Mouse (Mus musculus): ENCODE results near the gene Cmklr1. TPM values are rescaled to one million over a fixed set of nuclear protein-coding genes. Genes with fewer than 3 reads are reported as not detected.

Cmklr1 gene
- polyA plus RNA-seq, 1 experiment from 2014 or later: 1.2 TPM

GRCm38 (mm10) chr5:113580248-113580647 is 70.0 kb downstream of the Cmklr1 start:
- H3K4me2 ChIP-seq (ENCODE audit: low read length): no peak overlapping the region
- H3K4me3 ChIP-seq (ENCODE audit: low read length): no peak overlapping the region
- H3K4me1 ChIP-seq (ENCODE audit: control insufficient read depth, insufficient read depth, low read depth, low read length): peaks cover 2% of the 10 kb centered on the region
- no peak overlapping the region for H3K9ac ChIP-seq (ENCODE audit: low read depth, low read length)
- H3K36me3 ChIP-seq (ENCODE audit: control insufficient read depth, insufficient read depth, low read length): no peaks in the 10 kb centered on the region
- no peak overlapping the region for H3K27ac ChIP-seq (ENCODE audit: low read depth, low read length)
- no peaks in the 10 kb centered on the region for H3K27me3 ChIP-seq (replicated peaks; ENCODE audit: control insufficient read depth, insufficient read depth, low read length)
- WGBS: 58% methylated on average over 8 of the region's 8 CpGs
- H3K9me3 ChIP-seq (ENCODE audit: control insufficient read depth, low read length): no peaks in the 10 kb centered on the region
- no peak; the same call in 1 of the 2 replicates for ATAC-seq

- WGBS: 65% methylated on average over 4 of the region's 4 CpGs
- no peak overlapping the region for H3K4me3 ChIP-seq (ENCODE audit: low read length)
- H3K27ac ChIP-seq (ENCODE audit: low read depth, low read length): no peak overlapping the region
- ATAC-seq: no peak
- H3K9me3 ChIP-seq (ENCODE audit: control insufficient read depth, low read length): no peaks in the 10 kb centered on the region
- no peak overlapping the region for H3K4me2 ChIP-seq (ENCODE audit: low read length)
- H3K4me1 ChIP-seq (ENCODE audit: control insufficient read depth, insufficient read depth, low read depth, low read length): peaks cover 2% of the 10 kb centered on the region
- no peaks in the 10 kb centered on the region for H3K27me3 ChIP-seq (replicated peaks; ENCODE audit: control insufficient read depth, insufficient read depth, low read length)
- no peak overlapping the region for H3K9ac ChIP-seq (ENCODE audit: low read depth, low read length)
- H3K36me3 ChIP-seq (ENCODE audit: control insufficient read depth, insufficient read depth, low read length): no peaks in the 10 kb centered on the region
These were observed 71.1 kb downstream of the Cmklr1 start for GRCm38 (mm10) chr5:113579128-113579527.

GRCm38 (mm10) chr5:113578428-113578827 is 71.8 kb downstream of the Cmklr1 start:
- Histone ChIP-seq H3K4me2 (ENCODE audit: low read length) (no peak overlapping the region), H3K9ac (ENCODE audit: low read depth, low read length) (no peak overlapping the region), H3K27me3 (replicated peaks; ENCODE audit: control insufficient read depth, insufficient read depth, low read length) (no peaks in the 10 kb centered on the region), H3K4me3 (ENCODE audit: low read length) (no peak overlapping the region), H3K4me1 (ENCODE audit: control insufficient read depth, insufficient read depth, low read depth, low read length) (peaks cover 2% of the 10 kb centered on the region), H3K9me3 (ENCODE audit: control insufficient read depth, low read length) (no peaks in the 10 kb centered on the region), H3K36me3 (ENCODE audit: control insufficient read depth, insufficient read depth, low read length) (no peaks in the 10 kb centered on the region), H3K27ac (ENCODE audit: low read depth, low read length) (0 out of 2 replicates have a peak overlapping the region, but pooled peaks have one; percentile 2)
- ATAC-seq: no peak
- 56% methylated on average over 6 of the region's 6 CpGs for WGBS

- Histone ChIP-seq H3K4me2 (ENCODE audit: low read length) (peak overlapping the region; percentile 44), H3K9ac (ENCODE audit: low read depth, low read length) (peak overlapping the region; percentile 16; the same call in 1 of the 2 replicates), H3K9me3 (ENCODE audit: control insufficient read depth, low read length) (no peaks in the 10 kb centered on the region), H3K36me3 (ENCODE audit: control insufficient read depth, insufficient read depth, low read length) (no peaks in the 10 kb centered on the region), H3K27me3 (replicated peaks; ENCODE audit: control insufficient read depth, insufficient read depth, low read length) (no peaks in the 10 kb centered on the region), H3K4me3 (ENCODE audit: low read length) (peak overlapping the region; percentile 15), H3K27ac (ENCODE audit: low read depth, low read length) (no peak overlapping the region), H3K4me1 (ENCODE audit: control insufficient read depth, insufficient read depth, low read depth, low read length) (peaks cover 2% of the 10 kb centered on the region)
- whole genome bisulfite sequencing: 62% methylated on average over 7 of the region's 7 CpGs
- peak; percentile 32; the same call in 1 of the 2 replicates for ATAC-seq
These were observed 72.7 kb downstream of the Cmklr1 start for GRCm38 (mm10) chr5:113577555-113577954.

- no peak overlapping the region for H3K9ac ChIP-seq (ENCODE audit: low read depth, low read length)
- no peaks in the 10 kb centered on the region for H3K9me3 ChIP-seq (ENCODE audit: control insufficient read depth, low read length)
- no peaks in the 10 kb centered on the region for H3K4me1 ChIP-seq (ENCODE audit: control insufficient read depth, insufficient read depth, low read depth, low read length)
- 59% methylated on average over 7 of the region's 7 CpGs for WGBS
- no peaks in the 10 kb centered on the region for H3K27me3 ChIP-seq (replicated peaks; ENCODE audit: control insufficient read depth, insufficient read depth, low read length)
- no peak overlapping the region for H3K4me3 ChIP-seq (ENCODE audit: low read length)
- H3K27ac ChIP-seq (ENCODE audit: low read depth, low read length): no peak overlapping the region
- H3K36me3 ChIP-seq (ENCODE audit: control insufficient read depth, insufficient read depth, low read length): no peaks in the 10 kb centered on the region
- ATAC-seq: no peak
- H3K4me2 ChIP-seq (ENCODE audit: low read length): no peak overlapping the region
These were observed 80.0 kb downstream of the Cmklr1 start for GRCm38 (mm10) chr5:113570056-113570717.

GRCm38 (mm10) chr5:113565858-113566257 is 84.4 kb downstream of the Cmklr1 start:
- WGBS: 72% methylated on average over 12 of the region's 12 CpGs

GRCm38 (mm10) chr5:113565101-113565854 is 84.9 kb downstream of the Cmklr1 start:
- H3K27me3 ChIP-seq (replicated peaks; ENCODE audit: control insufficient read depth, insufficient read depth, low read length): no peaks in the 10 kb centered on the region
- 72% methylated on average over 10 of the region's 10 CpGs for WGBS
- no peak overlapping the region for H3K9ac ChIP-seq (ENCODE audit: low read depth, low read length)
- no peaks in the 10 kb centered on the region for H3K4me1 ChIP-seq (ENCODE audit: control insufficient read depth, insufficient read depth, low read depth, low read length)
- H3K27ac ChIP-seq (ENCODE audit: low read depth, low read length): no peak overlapping the region
- no peaks in the 10 kb centered on the region for H3K36me3 ChIP-seq (ENCODE audit: control insufficient read depth, insufficient read depth, low read length)
- no peak overlapping the region for H3K4me2 ChIP-seq (ENCODE audit: low read length)
- no peak for ATAC-seq
- no peak overlapping the region for H3K4me3 ChIP-seq (ENCODE audit: low read length)
- no peaks in the 10 kb centered on the region for H3K9me3 ChIP-seq (ENCODE audit: control insufficient read depth, low read length)

More at GRCm38 (mm10) chr5:113565858-113566257, 84.4 kb downstream of the Cmklr1 start:
- Histone ChIP-seq H3K27me3 (replicated peaks; ENCODE audit: control insufficient read depth, insufficient read depth, low read length) (no peaks in the 10 kb centered on the region), H3K27ac (ENCODE audit: low read depth, low read length) (no peak overlapping the region), H3K4me3 (ENCODE audit: low read length) (no peak overlapping the region), H3K4me2 (ENCODE audit: low read length) (no peak overlapping the region), H3K9ac (ENCODE audit: low read depth, low read length) (no peak overlapping the region), H3K36me3 (ENCODE audit: control insufficient read depth, insufficient read depth, low read length) (no peaks in the 10 kb centered on the region), H3K9me3 (ENCODE audit: control insufficient read depth, low read length) (no peaks in the 10 kb centered on the region), H3K4me1 (ENCODE audit: control insufficient read depth, insufficient read depth, low read depth, low read length) (no peaks in the 10 kb centered on the region)
- no peak for ATAC-seq

- WGBS: 28% methylated on average over 4 of the region's 4 CpGs
- Histone ChIP-seq H3K9me3 (ENCODE audit: control insufficient read depth, low read length) (no peaks in the 10 kb centered on the region), H3K27me3 (replicated peaks; ENCODE audit: control insufficient read depth, insufficient read depth, low read length) (no peaks in the 10 kb centered on the region), H3K36me3 (ENCODE audit: control insufficient read depth, insufficient read depth, low read length) (no peaks in the 10 kb centered on the region), H3K9ac (ENCODE audit: low read depth, low read length) (no peak overlapping the region), H3K4me3 (ENCODE audit: low read length) (no peak overlapping the region), H3K27ac (ENCODE audit: low read depth, low read length) (no peak overlapping the region), H3K4me1 (ENCODE audit: control insufficient read depth, insufficient read depth, low read depth, low read length) (no peaks in the 10 kb centered on the region), H3K4me2 (ENCODE audit: low read length) (no peak overlapping the region)
- ATAC-seq: no peak
These were observed 85.8 kb downstream of the Cmklr1 start for GRCm38 (mm10) chr5:113564463-113564862.

Measured in hindbrain, embryonic 16.5 days (tissue).